Mouse (Mus musculus): ENCODE measurements around the gene Kcmf1.

The Kcmf1 gene

DNA sequence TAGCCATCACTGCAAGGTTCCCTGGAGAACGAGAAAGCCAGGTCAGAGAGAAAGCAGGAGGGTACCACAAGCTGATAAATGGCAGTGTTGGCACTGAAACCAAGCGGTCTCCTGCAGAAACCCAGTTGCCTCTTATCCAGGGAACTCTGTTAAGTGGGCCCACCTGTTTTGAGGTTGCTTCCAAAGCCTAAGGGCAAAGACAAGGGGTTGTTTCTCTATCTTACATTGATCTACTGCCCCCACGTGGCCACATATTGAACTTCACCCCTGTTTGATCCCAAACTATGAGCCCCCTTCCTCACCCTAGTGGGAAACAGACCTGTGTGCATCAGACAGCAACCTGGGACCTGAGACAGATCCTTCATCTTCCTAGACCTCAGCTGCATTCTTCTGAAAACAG is 68.5 kb downstream of the Kcmf1 start:
- ChIA-PET POLR2A (interaction anchor here in 2 of 4 experiments (0.6 to 1.3 kb wide), 3 partner anchors 11 to 320 kb away, joined by 3 to 4 read pairs (median 3); no protein-coding TSS in a partner anchor), CTCF (interaction anchor here in 3 of 4 experiments (0.5 to 1.5 kb wide), 6 partner anchors 107 to 635 kb away, joined by 3 to 5 read pairs (median 3); no protein-coding TSS in a partner anchor)

DNA sequence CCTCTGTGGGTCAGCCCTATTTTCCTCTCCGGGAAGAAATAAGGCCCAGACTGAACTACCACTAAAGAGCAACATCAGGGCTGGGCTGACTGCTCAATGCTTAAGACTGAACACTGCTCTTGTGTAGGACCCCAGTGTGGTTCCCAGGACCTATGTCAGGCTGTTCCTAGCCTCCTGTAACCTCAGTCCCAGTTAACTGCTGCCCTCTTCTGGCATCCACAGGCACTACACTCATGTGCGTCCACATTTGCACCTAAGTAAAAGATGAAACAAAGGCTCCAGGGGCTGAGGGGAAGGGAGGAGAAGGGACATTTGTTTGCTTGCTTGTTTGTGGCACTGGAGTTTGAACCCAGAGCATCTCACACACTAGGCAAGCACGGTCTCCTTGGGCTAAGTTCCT is 70.9 kb downstream of the Kcmf1 start:
- CTCF ChIA-PET = interaction anchor here in 3 of 4 experiments (0.5 to 1.4 kb wide), 10 partner anchors 23 to 262 kb away, joined by 3 to 6 read pairs (median 3); no protein-coding TSS in a partner anchor
- POLR2A ChIA-PET = interaction anchor here in 1 of 4 experiments (0.9 kb wide), 1 partner anchor 181 kb away, joined by 3 read pairs; no protein-coding TSS in a partner anchor

DNA sequence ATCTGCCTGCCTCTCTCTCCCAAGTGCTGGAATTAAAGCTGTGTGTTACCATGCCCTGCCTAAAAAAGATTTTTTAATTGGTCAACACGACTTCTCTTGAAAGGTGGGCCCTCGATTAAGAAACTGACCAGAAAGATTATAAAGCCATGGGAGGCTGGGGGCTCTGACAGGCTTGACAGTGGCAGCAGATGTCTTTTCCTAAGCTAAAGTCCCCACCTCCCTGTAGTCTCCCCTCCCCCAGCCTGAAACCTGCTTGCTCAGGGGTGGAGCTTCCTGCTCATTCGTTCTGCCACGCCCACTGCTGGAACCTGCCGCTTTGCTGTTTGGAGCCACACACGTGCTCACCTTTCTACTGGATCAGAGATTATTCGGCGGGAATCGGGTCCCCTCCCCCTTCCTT is 71.7 kb downstream of the Kcmf1 start:
- ChIA-PET CTCF (interaction anchor here (0.5 to 1.4 kb wide), 11 partner anchors 24 to 555 kb away, joined by 3 to 6 read pairs (median 3); no protein-coding TSS in a partner anchor), POLR2A (interaction anchor here in 2 of 4 experiments (0.6 to 1.2 kb wide), 6 partner anchors 41 to 415 kb away, joined by 3 to 9 read pairs (median 4); partner anchors contain the start of genes Elmod3 (in 1 of the 2), Retsat (in 1 of the 2) and Tgoln1 (in 1 of the 2))

DNA sequence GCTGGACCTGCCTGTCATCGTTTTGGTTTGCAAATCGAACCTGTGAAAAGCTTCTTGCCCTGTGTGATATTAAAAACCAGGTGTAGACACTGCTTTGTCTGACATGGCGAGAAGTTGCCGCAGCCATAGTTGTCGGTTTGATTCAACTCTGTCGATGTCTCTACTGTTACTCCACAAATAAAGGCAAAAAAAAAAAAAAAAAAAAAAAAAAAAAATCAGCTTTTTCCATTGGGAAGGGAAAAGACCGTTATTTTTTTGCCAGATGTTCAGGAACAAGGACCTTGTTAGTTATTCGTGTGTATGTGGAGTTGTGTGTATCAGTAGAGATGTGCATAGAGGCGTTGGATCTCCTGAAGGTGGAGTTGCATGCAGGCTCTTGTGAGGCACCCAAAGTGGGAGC is 74.0 kb downstream of the Kcmf1 start:
- POLR2A ChIA-PET = interaction anchor here (0.6 to 3.5 kb wide), 35 partner anchors 10 to 949 kb away, joined by 3 to 15 read pairs (median 4); partner anchors contain the start of genes Tcf7l1 (in 2 of the 4), Tgoln1 (in 2 of the 4), Elmod3 (in 1 of the 4) and Mat2a (in 1 of the 4)
- CTCF ChIA-PET = interaction anchor here (0.5 to 1.6 kb wide), 18 partner anchors 17 to 412 kb away, joined by 3 to 12 read pairs (median 4); partner anchors contain the start of genes Tcf7l1 (in 2 of the 4), Elmod3 (in 1 of the 4), Ggcx (in 1 of the 4) and Retsat (in 1 of the 4)

DNA sequence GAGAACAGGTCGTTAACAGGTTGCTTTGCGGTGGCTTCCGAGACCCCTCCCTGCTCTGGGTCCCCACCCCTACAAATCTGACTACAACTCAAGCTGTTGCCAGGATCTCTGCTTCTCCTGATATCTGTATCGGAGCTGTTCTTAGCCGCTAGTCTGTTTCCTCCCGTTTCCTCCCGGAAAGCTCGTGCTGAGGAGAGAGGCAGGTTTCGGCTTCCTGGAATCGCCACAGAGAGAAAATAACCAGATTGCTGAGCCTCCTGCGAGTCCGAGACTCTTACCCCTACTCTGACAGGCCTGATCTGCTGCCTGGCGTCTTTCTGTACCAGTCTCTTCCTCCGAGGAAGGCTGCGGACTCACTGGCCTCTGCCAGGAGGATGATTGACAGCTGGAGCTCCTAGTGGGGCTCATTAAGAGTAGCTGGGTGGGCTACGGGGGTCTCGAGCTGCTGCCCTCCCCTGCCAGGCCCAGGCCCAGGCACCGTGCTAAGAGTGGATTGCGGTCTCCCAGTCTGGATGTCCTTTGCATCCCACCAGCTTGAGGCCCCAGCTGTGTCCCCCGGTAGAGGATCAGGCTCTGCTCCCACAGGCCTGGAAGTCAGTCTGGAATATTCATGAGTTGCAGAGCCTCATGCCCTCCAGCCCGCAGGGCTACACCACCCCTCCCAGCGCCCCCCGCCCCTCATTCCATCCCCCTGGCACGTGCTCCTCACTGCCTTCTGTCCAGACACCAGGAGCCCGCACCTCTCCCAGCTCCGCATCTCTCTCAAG is 74.6 kb downstream of the Kcmf1 start:
- ChIA-PET POLR2A (interaction anchor here in 3 of 4 experiments (0.6 to 3.5 kb wide), 33 partner anchors 10 to 948 kb away, joined by 3 to 15 read pairs (median 4); partner anchors contain the start of genes Tcf7l1 (in 2 of the 3), Tgoln1 (in 2 of the 3), Elmod3 (in 1 of the 3) and Mat2a (in 1 of the 3)), CTCF (interaction anchor here (0.5 to 1.6 kb wide), 25 partner anchors 16 to 411 kb away, joined by 3 to 6 read pairs (median 4); partner anchors contain the start of genes Tcf7l1 (in 2 of the 4), Elmod3 (in 1 of the 4), Ggcx (in 1 of the 4) and Retsat (in 1 of the 4))

DNA sequence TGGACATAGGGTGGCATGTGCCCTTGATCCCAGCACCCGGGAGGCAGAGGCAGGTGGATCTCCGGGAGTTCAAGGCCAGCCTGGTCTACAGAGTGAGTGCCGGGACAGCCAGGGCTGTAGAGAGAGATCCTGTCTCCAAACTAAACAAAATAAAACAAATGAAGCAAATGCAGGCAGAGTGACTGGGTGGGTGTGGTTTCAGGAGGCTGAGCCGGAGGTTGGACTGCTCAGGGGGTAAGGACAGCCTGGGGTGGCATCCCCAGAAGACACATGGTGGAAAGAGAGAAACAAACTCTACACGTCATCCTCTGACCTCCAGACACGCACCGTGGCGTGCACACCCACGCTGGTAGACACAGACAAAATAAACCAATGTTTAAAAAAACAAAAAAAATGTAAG is 86.3 kb downstream of the Kcmf1 start:
- ChIA-PET POLR2A (interaction anchor here in 1 of 4 experiments (1.0 to 1.5 kb wide), 4 partner anchors 10 to 169 kb away, joined by 3 to 5 read pairs (median 4); partner anchors contain the start of gene Tcf7l1), CTCF (interaction anchor here in 2 of 4 experiments (0.5 to 0.8 kb wide), 2 partner anchors 16 to 37 kb away, joined by 3 to 6 read pairs; no protein-coding TSS in a partner anchor)

DNA sequence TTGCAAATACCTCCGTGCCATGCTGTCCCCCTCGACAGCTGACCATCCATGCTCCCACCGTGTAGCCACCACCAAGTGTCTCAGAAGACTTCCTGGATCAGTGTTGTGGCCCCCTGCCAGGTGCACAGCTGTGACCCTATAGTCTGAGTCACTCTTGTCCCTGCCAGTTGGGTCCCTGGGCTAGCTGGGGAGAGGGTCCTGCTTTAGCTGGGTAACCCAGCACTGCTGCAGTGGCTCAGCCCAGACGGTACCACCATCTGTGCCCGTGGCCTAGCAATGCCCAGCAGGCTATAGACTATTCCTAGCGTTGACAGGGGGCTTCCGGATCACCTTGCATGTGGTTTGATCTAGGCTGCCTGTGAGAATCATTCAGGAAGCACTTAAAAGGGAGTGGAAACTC is 89.5 kb downstream of the Kcmf1 start:
- CTCF ChIA-PET = interaction anchor here in 2 of 4 experiments (0.5 to 0.6 kb wide), 2 partner anchors 12 to 198 kb away, joined by 3 to 5 read pairs; no protein-coding TSS in a partner anchor
- POLR2A ChIA-PET = interaction anchor here in 2 of 4 experiments (0.9 to 2.0 kb wide), 5 partner anchors 14 to 146 kb away, joined by 3 to 5 read pairs (median 4); partner anchors contain the start of gene Tcf7l1 (in 1 of the 2)

DNA sequence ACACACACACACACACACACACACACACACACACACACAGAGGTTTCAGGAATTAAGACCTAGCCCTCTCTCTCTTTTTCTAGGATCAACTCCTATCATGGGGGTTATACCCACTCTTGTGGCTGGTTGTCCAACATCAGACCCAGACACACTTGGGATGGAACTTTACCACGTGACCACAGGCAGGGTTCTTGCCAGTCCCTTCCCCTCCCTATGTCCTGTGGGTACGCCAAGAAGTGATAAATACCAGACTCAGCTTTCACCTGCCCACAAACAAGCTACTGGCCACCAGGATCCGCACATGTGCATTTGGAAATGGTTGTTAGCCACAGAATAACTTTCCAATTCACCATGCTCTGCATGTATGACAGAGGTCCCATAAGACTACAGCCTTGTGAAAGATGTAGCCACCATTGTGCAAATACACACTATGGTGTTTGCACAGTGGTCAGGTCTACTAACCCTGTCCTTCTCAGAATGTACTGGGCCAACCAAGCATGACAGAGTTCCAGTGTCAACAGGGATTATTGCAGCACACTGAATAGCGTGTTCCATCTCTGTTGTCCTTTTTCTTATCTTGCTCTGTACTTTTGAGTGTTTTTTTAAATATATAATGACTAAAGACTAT is 90.1 kb downstream of the Kcmf1 start:
- POLR2A ChIA-PET = interaction anchor here in 1 of 4 experiments (0.9 to 2.0 kb wide), 5 partner anchors 14 to 252 kb away, joined by 3 to 5 read pairs (median 4); no protein-coding TSS in a partner anchor
- CTCF ChIA-PET = interaction anchor here in 2 of 4 experiments (0.5 kb wide), 2 partner anchors 55 to 197 kb away, joined by 3 read pairs; no protein-coding TSS in a partner anchor

DNA sequence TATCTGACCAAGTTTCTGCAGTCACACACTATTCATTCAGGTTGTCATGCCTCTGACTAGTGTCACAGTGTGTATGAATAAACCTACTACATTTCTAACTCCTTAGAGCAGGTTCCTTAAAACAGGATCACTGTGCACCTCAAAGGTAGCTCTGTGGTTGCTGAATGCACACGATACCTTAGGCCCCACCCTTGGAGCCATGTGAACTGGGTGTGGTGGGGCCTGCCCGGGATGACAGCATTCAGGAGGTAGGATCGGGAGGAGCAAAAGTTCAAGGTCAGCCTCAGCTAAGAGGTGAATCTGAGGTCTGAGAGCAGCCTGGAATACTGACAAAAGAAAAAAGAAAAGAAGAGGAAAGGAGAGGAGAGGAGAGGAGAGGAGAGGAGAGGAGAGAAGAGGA is 91.4 kb downstream of the Kcmf1 start:
- CTCF ChIA-PET = interaction anchor here in 3 of 4 experiments (0.6 to 1.6 kb wide), 7 partner anchors 10 to 273 kb away, joined by 3 to 4 read pairs (median 3); partner anchors contain the start of genes Elmod3 (in 1 of the 3) and Retsat (in 1 of the 3)
- POLR2A ChIA-PET = interaction anchor here (0.5 to 1.9 kb wide), 30 partner anchors 8 to 295 kb away, joined by 3 to 15 read pairs (median 4); partner anchors contain the start of gene Tcf7l1 (in 2 of the 4)

DNA sequence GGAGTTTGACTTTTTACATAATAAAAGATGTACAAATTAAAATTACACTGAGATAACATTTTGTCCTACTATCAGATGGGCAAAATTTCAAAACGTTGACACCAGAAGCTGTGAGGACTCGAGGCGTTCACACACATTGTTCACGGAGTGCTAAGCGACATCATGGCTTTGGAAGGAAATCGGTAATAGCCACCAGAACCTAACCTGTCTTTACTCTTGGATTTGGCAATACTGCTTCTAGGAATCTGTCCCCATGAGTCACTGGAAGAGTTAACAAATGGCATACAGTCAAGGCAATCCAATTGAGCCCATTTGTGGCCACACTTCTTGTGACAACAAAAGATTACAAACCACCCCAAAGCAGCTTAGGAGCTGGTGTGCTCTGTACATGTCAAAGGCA is 96.1 kb downstream of the Kcmf1 start:
- POLR2A ChIA-PET = interaction anchor here in 3 of 4 experiments (0.6 to 3.1 kb wide), 6 partner anchors 8 to 187 kb away, joined by 3 to 14 read pairs (median 4); partner anchors contain the start of gene Tgoln1 (in 1 of the 3)
- CTCF ChIA-PET = interaction anchor here in 2 of 4 experiments (0.5 to 1.0 kb wide), 4 partner anchors 22 to 258 kb away, joined by 3 to 4 read pairs (median 3); no protein-coding TSS in a partner anchor

DNA sequence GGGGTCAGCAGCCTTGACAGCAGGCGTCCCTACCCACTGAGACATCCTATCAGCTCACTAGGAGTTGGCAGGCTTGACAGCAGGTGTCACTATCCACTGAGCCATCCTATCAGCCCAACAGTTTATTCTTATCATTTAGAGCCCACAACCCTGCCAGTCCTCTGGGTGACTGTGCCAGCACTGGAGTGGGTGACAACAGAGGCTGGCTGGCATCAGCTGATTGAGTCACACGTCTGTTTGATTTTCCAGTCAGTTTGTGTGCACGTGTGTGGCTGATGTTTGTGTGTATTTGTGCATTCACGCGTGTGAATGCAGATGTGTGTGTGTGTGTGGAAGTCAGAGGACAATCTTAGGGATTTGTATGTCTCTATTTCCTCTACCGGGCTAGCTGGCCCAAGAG is 97.7 kb downstream of the Kcmf1 start:
- POLR2A ChIA-PET = interaction anchor here in 1 of 4 experiments (0.5 to 3.1 kb wide), 5 partner anchors 9 to 341 kb away, joined by 3 to 14 read pairs (median 3); no protein-coding TSS in a partner anchor
- CTCF ChIA-PET = interaction anchor here in 1 of 4 experiments (1.1 kb wide), 1 partner anchor 179 kb away, joined by 5 read pairs; no protein-coding TSS in a partner anchor

DNA sequence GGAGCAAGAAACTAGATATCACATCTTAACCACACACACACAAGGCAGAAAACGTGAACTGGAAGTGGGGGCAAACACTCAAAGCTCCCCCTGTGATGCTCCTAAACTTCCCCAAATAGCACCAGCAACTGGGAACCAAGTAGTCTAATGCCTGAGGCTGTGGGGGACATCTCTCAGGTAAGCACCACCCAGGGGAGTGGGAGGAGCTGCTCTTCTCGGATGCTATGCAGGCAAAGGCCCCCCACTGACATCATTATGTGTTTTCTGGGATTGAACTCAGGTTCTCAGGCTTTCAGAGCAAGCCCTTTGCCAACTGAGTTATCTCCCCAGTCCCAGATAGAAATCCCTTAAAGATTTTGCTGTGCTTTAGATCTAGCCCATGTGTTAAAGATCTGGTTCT is 99.1 kb downstream of the Kcmf1 start:
- CTCF ChIA-PET = interaction anchor here in 3 of 4 experiments (0.5 to 1.5 kb wide), 6 partner anchors 9 to 134 kb away, joined by 3 to 5 read pairs (median 4); no protein-coding TSS in a partner anchor

DNA sequence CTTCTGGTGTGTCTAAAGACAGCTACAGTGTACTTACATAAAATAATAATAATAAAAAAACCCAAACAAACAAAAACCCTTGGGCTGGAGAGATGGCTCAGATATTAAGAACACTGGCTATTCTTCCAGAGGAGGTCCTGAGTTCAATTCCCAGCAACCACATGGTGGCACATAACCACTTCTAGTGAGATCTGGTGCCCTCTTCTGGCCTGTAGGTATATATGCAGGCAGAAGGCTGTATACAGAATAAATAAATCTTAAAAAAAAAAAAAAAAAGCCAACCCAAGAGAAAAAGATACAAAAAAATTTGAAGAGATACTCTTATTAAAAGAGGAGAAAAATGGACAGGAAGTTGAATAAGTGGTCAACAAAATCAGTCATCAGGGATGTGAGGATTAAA is 102.0 kb downstream of the Kcmf1 start:
- POLR2A ChIA-PET = interaction anchor here in 2 of 4 experiments (0.5 to 3.9 kb wide), 9 partner anchors 9 to 511 kb away, joined by 3 to 28 read pairs (median 4); partner anchors contain the start of gene Tcf7l1 (in 1 of the 2)
- CTCF ChIA-PET = interaction anchor here (0.5 to 1.4 kb wide), 13 partner anchors 10 to 331 kb away, joined by 3 to 13 read pairs (median 5); partner anchors contain the start of genes Elmod3 (in 1 of the 4) and Retsat (in 1 of the 4)

More for the DNA sequence above, 99.1 kb downstream of the Kcmf1 start:
- POLR2A ChIA-PET = interaction anchor here in 1 of 4 experiments (0.6 to 3.9 kb wide), 12 partner anchors 11 to 257 kb away, joined by 3 to 28 read pairs (median 4); partner anchors contain the start of genes Capg and Tcf7l1

DNA sequence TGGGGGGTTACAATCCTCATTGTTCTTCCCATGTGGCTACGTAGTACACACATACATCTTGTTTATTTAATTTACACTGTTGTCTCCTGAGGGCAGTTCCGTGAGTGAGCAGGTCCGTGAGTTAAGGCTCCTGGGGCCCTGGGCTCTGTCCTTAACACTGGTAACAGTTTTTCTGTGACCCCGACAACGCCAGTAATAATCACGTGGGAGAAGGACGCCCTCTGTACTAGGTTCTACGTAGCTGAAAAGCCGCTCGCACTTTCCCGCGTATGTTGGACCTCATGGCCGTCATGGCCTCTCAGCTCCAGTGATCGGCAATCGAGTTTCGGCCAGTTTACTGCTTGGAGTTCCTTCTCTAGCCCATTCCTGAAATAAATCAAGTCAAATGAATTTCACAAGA is 104.3 kb downstream of the Kcmf1 start:
- CTCF ChIA-PET = interaction anchor here in 1 of 4 experiments (0.8 to 1.6 kb wide), 4 partner anchors 59 to 159 kb away, joined by 3 to 9 read pairs (median 4); no protein-coding TSS in a partner anchor
- POLR2A ChIA-PET = interaction anchor here in 2 of 4 experiments (0.6 to 1.6 kb wide), 17 partner anchors 8 to 378 kb away, joined by 3 to 13 read pairs (median 3); partner anchors contain the start of genes Elmod3 (in 1 of the 2) and Retsat (in 1 of the 2)

GRCm38 (mm10) chr6:72794870-72795269 is 104.9 kb downstream of the Kcmf1 start:
- ChIA-PET POLR2A (interaction anchor here in 3 of 4 experiments (0.6 to 1.6 kb wide), 15 partner anchors 8 to 139 kb away, joined by 3 to 13 read pairs (median 4); no protein-coding TSS in a partner anchor), CTCF (interaction anchor here in 2 of 4 experiments (0.5 to 1.3 kb wide), 6 partner anchors 40 to 158 kb away, joined by 3 to 4 read pairs (median 4); no protein-coding TSS in a partner anchor)

GRCm38 (mm10) chr6:72792641-72793040 is 107.1 kb downstream of the Kcmf1 start:
- CTCF ChIA-PET = interaction anchor here in 3 of 4 experiments (0.6 to 1.4 kb wide), 5 partner anchors 116 to 249 kb away, joined by 3 to 4 read pairs (median 3); no protein-coding TSS in a partner anchor
- POLR2A ChIA-PET = interaction anchor here in 2 of 4 experiments (0.7 to 8.6 kb wide), 6 partner anchors 9 to 252 kb away, joined by 3 to 73 read pairs (median 4); no protein-coding TSS in a partner anchor

Data from embryonic stem cell, embryonic (primary cell).